ENCODE assay signal across 18 mouse cellular contexts in genomic region chr4:58285687-58286086, GRCm38 (mm10). TPM values are rescaled to one million over a fixed set of nuclear protein-coding genes. Genes with fewer than 3 reads are reported as not detected.
DNase-seq lines count a peak whose midpoint lies in the region; ATAC-seq and TF ChIP-seq lines count a peak whose summit lies in the region.
"Had no signal": no experiment of that assay in that cellular context is flagged by ENCODE, and none has a peak within 500 bp of the region (broad histone marks: within the 10 kb centered on the region; RNA-seq: fewer than 3 reads in every experiment).

TSS of gene Musk (plus strand) at chr4:58285960.

- no peaks in the 10 kb centered on the region for H3K27me3 ChIP-seq in heart, adult 2 months (ENCODE audit: control insufficient read depth, insufficient read depth, low read length)
- H3K27me3 ChIP-seq in limb, embryonic 13.5 days, result no peaks in the 10 kb centered on the region
- no peaks in the 10 kb centered on the region for H3K27me3 ChIP-seq in limb, embryonic 10.5 days (ENCODE audit: low read depth, poor library complexity, severe bottlenecking)
- H3K27me3 ChIP-seq in forebrain, embryonic 15.5 days, result no peaks in the 10 kb centered on the region
- H3K27me3 ChIP-seq: liver, embryonic 13.5 days had no signal

- TF ChIP-seq CTCF in heart, adult 2 months (IDR thresholded peaks at IDR 0.05), result no peak

- no peak for TF ChIP-seq EP300 in heart, adult 2 months (IDR thresholded peaks at IDR 0.05; ENCODE audit: insufficient read depth, low read depth, low read length)

- no peak for DNase-seq in heart, adult 2 months
- DNase-seq in heart, adult 8-10 months (ENCODE audit: low spot score), result no peak
- DNase-seq in limb, embryonic 10.5 days (ENCODE audit: low spot score), result no peak
- peak in 1 of 2 experiments; percentile 46 for DNase-seq in gastrocnemius, postnatal 4 days (ENCODE audit: low spot score in 2 of 2)
- DNase-seq in embryo, embryonic 10 days (ENCODE audit: low spot score), result no peak
- no peak for DNase-seq in right cerebral cortex, adult 18-20 months
- DNase-seq: adrenal gland, adult 8-10 months; cerebellum, adult 9-10 months; liver, embryonic 13.5 days; lung, postnatal 10 days; thymus, postnatal 36 days had no signal

- H3K9ac ChIP-seq in heart, adult 2 months (ENCODE audit: low read depth, low read length), result no peak within 1 kb of the TSS
- no peak within 1 kb of the TSS for H3K9ac ChIP-seq in limb, embryonic 13.5 days
- no peak within 1 kb of the TSS for H3K9ac ChIP-seq in forebrain, embryonic 15.5 days (replicated peaks)
- H3K9ac ChIP-seq: liver, embryonic 13.5 days had no signal

- H3K9me3 ChIP-seq in limb, embryonic 13.5 days, result no peaks in the 10 kb centered on the region
- H3K9me3 ChIP-seq in limb, embryonic 10.5 days (replicated peaks), result no peaks in the 10 kb centered on the region
- no peaks in the 10 kb centered on the region for H3K9me3 ChIP-seq in forebrain, embryonic 15.5 days
- H3K9me3 ChIP-seq: forebrain, embryonic 10.5 days; liver, embryonic 13.5 days had no signal

- H3K79me2 ChIP-seq in heart, adult 2 months (replicated peaks; ENCODE audit: control insufficient read depth, insufficient read depth, low read length), result no peaks in the 10 kb centered on the region

- no peak for TF ChIP-seq POLR2A in heart, adult 2 months (IDR thresholded peaks at IDR 0.05; ENCODE audit: insufficient read depth, low read depth, low read length)

- WGBS in heart, adult 2 months, result 76% methylated on average over 11 of the region's 11 CpGs
- WGBS in limb, embryonic 13.5 days, result 65% methylated on average over 11 of the region's 11 CpGs
- WGBS in limb, embryonic 10.5 days, result 77% methylated on average over 11 of the region's 11 CpGs
- WGBS in forebrain, embryonic 15.5 days, result 58% methylated on average over 11 of the region's 11 CpGs

- ATAC-seq in limb, embryonic 13.5 days (ENCODE audit: low FRiP score, low read depth), result peak; percentile 51
- no peak for ATAC-seq in forebrain, embryonic 15.5 days (replicated peaks)

- H3K36me3 ChIP-seq in heart, adult 2 months (ENCODE audit: control insufficient read depth, insufficient read depth, low read length), result no peaks in the 10 kb centered on the region
- H3K36me3 ChIP-seq in limb, embryonic 13.5 days, result no peaks in the 10 kb centered on the region
- H3K36me3 ChIP-seq in limb, embryonic 10.5 days, result no peaks in the 10 kb centered on the region
- H3K36me3 ChIP-seq in forebrain, embryonic 15.5 days, result no peaks in the 10 kb centered on the region
- H3K36me3 ChIP-seq: forebrain, embryonic 10.5 days; liver, embryonic 13.5 days had no signal

- H3K27ac ChIP-seq in heart, adult 2 months, result peak within 1 kb of the TSS; percentile 4; the same call in 1 of the 2 replicates
- H3K27ac ChIP-seq in limb, embryonic 13.5 days, result peak within 1 kb of the TSS; percentile 56; the same call in 1 of the 2 replicates
- no peak within 1 kb of the TSS for H3K27ac ChIP-seq in limb, embryonic 10.5 days
- no peak within 1 kb of the TSS for H3K27ac ChIP-seq in forebrain, embryonic 15.5 days (replicated peaks)
- H3K27ac ChIP-seq: forebrain, embryonic 10.5 days; layer of hippocampus, adult 2 months; liver, embryonic 13.5 days had no signal

- H3K4me1 ChIP-seq in heart, adult 2 months (ENCODE audit: control insufficient read depth, insufficient read depth, low read length), result peaks cover 1% of the 10 kb centered on the region; the same call in 1 of the 2 replicates
- peaks cover 9% of the 10 kb centered on the region; the same call in 1 of the 2 replicates for H3K4me1 ChIP-seq in limb, embryonic 13.5 days
- no peaks in the 10 kb centered on the region for H3K4me1 ChIP-seq in limb, embryonic 10.5 days
- H3K4me1 ChIP-seq in forebrain, embryonic 15.5 days, result no peaks in the 10 kb centered on the region
- H3K4me1 ChIP-seq: forebrain, embryonic 10.5 days; liver, embryonic 13.5 days had no signal

- no peak within 1 kb of the TSS; the same call in 1 of the 2 replicates for H3K4me3 ChIP-seq in heart, adult 2 months
- H3K4me3 ChIP-seq in limb, embryonic 13.5 days, result peak within 1 kb of the TSS; percentile 17
- H3K4me3 ChIP-seq in limb, embryonic 10.5 days, result no peak within 1 kb of the TSS
- H3K4me3 ChIP-seq in forebrain, embryonic 15.5 days, result no peak within 1 kb of the TSS
- H3K4me3 ChIP-seq: forebrain, embryonic 10.5 days; layer of hippocampus, adult 2 months; liver, embryonic 13.5 days had no signal

- peak within 1 kb of the TSS; percentile 42 for H3K4me2 ChIP-seq in limb, embryonic 13.5 days (replicated peaks)
- no peak within 1 kb of the TSS for H3K4me2 ChIP-seq in forebrain, embryonic 15.5 days (replicated peaks)
- H3K4me2 ChIP-seq: liver, embryonic 13.5 days had no signal

- intact Hi-C loops in heart, adult 2 months (cut with DNase I), result no loop called here

RNA-seq across cellular contexts. Expression of gene Musk, which starts in this region (rescaled TPM):
- total RNA-seq in heart, adult 2 months (2021), result under 1 TPM; 0.59 to 0.81 TPM
- polyA plus RNA-seq in heart, adult 2 months (2012; rRNA removed), result 0.14 and 0.20 TPM in 2 replicates
- under 1 TPM; 0.31 to 0.88 (median 0.50) TPM for total RNA-seq in heart, adult 8-10 months (2022)
- polyA plus RNA-seq in limb, embryonic 13.5 days (2015; fragmentation: Nextera tagmentation; extraction: Ambion mirVana), result 9.2 and 9.8 TPM in 2 replicates
- 0.26 TPM in 1 of 2 replicates, not detected in the other for polyA plus RNA-seq in limb, embryonic 10.5 days (2016; fragmentation: Nextera tagmentation; extraction: Ambion mirVana)
- 10 to 100 TPM; 32.5 to 33.5 TPM for total RNA-seq in gastrocnemius, postnatal 4 days (2021)
- 0.13 TPM in 1 of 2 replicates, not detected in the other for polyA plus RNA-seq in forebrain, embryonic 15.5 days (2015; fragmentation: Nextera tagmentation; extraction: Ambion mirVana)
- total RNA-seq: megakaryocyte-erythroid progenitor cell, adult 5-6 weeks; monocyte, adult 5-6 weeks; neutrophil, adult 5-6 weeks had no signal

Comparison
In these comparisons a context has a peak if more than half of its experiments do, and no peak if none do; other contexts are left out.
1. RNA of gene Musk (total RNA-seq): 32.5 to 33.5 TPM in gastrocnemius, postnatal 4 days; 0.59 to 0.81 TPM in heart, adult 2 months and 0.31 to 0.88 TPM in heart, adult 8-10 months; every median in the first group is over 10 times any median in the second.
2. H3K27ac ChIP-seq: peak in heart, adult 2 months (single experiment) and limb, embryonic 13.5 days (single experiment); none in limb, embryonic 10.5 days (single experiment) and forebrain, embryonic 15.5 days (single experiment).